Mouse (Mus musculus) megakaryocyte-erythroid progenitor cell, adult 5-6 weeks (primary cell): ENCODE data around the gene BC049352. TPM values are rescaled to one million over a fixed set of nuclear protein-coding genes. Genes with fewer than 3 reads are reported as not detected.

Source experiments
- ATAC-seq: replicated peaks from 2 replicates; pipeline ENCODE4 v1.8.0; 2016; ENCODE audit warnings: mild to moderate bottlenecking, inconsistent platforms; ENCODE audit not compliant: severe bottlenecking, poor library complexity, low FRiP score, low TSS enrichment
- total RNA-seq, 2 experiments: library from RNA; stranded (forward) in 1 of 2; stranded (reverse) in 1 of 2; fragments of 200-1000, 215-1000 nt in 1 of 2; fragments of >200 nt in 1 of 2; fragmentation: Nextera tagmentation in 1 of 2; gene quantifications; 2 replicates each; pipeline ENCODE4 v1.2.3; 2014 to 2017

Gene BC049352
- total RNA-seq, 2 experiments from 2014 or later, result not detected

- no peak for ATAC-seq
Measured at GRCm38 (mm10) chr9:45188570-45189563, 7.1 kb downstream of the BC049352 start.

GRCm38 (mm10) chr9:45189661-45190174, 7.9 kb downstream of the BC049352 start:
- no peak for ATAC-seq

GRCm38 (mm10) chr9:45195468-45195867, 13.7 kb downstream of the BC049352 start:
- no peak for ATAC-seq

- ATAC-seq, result no peak
Measured at GRCm38 (mm10) chr9:45196125-45196830, 14.5 kb downstream of the BC049352 start.

- no peak for ATAC-seq
Measured at GRCm38 (mm10) chr9:45197549-45197948, 15.7 kb downstream of the BC049352 start.

GRCm38 (mm10) chr9:45201319-45201947, 19.6 kb downstream of the BC049352 start:
- no peak for ATAC-seq

GRCm38 (mm10) chr9:45202021-45202798, 20.4 kb downstream of the BC049352 start:
- ATAC-seq, result no peak

GRCm38 (mm10) chr9:45203797-45204410, 22.1 kb downstream of the BC049352 start, which contains the start of gene Tmprss4:
TSS of gene Tmprss4 (minus strand) at chr9:45204092.
- no peak for ATAC-seq

- no peak for ATAC-seq
Measured at GRCm38 (mm10) chr9:45205143-45205542, 23.3 kb downstream of the BC049352 start.

GRCm38 (mm10) chr9:45206121-45206520, 24.3 kb downstream of the BC049352 start:
- ATAC-seq, result no peak

- ATAC-seq, result no peak
Measured at GRCm38 (mm10) chr9:45207015-45207743, 25.4 kb downstream of the BC049352 start.

GRCm38 (mm10) chr9:45212001-45212400, 30.2 kb downstream of the BC049352 start:
- no peak for ATAC-seq

GRCm38 (mm10) chr9:45215526-45216179, 33.8 kb downstream of the BC049352 start:
- ATAC-seq, result no peak

- peak; percentile 59 for ATAC-seq
Measured at GRCm38 (mm10) chr9:45219644-45220043, 37.8 kb downstream of the BC049352 start.

GRCm38 (mm10) chr9:45221567-45221966, 39.8 kb downstream of the BC049352 start:
- ATAC-seq, result peak; percentile 67; the same call in 1 of the 2 replicates

GRCm38 (mm10) chr9:45229359-45229758, 47.6 kb downstream of the BC049352 start:
- ATAC-seq, result no peak

GRCm38 (mm10) chr9:45235668-45236227, 53.9 kb downstream of the BC049352 start:
- ATAC-seq, result no peak
